Mouse (Mus musculus): ENCODE measurements at regions not wholly inside any gene's neighbourhood (a gene's known extent, or its start where the extent isn't known, plus 50 kb on each side); places are given as distances from the start of the nearest gene placed in this dataset.

DNA sequence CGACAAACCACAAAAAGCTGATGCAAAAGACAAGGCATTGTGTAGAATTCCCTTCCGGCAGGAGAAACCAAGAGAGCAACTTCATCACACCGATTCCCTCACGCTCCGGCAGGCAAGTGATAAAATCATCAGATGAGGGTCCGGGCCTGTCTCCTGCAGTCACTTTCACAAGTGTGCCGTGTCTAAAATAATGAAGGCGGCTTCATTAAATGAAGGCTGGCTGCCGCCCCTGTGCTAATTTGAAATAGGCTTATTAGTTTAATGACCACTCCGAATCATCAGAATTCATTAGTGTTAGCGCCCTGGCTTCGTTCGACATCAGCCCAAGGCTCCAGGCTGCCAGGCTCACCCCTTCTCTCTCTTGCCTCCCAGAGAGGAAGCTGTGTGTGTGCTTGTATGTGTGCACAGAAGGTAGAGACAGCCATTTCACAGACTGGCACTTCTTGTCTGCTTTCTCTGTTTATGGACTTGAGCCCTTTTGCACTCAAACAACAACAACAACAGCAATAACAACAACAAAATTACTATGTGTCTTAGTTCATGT lies 508.3 kb upstream of the Tbx3 start:
- no peak overlapping the region for H3K4me3 ChIP-seq (ENCODE audit: control insufficient read depth in 1 of 2, insufficient read depth in 1 of 2, low read depth in 2 of 2, low read length in 2 of 2)
- H3K27me3 ChIP-seq (ENCODE audit: control insufficient read depth in 1 of 2, insufficient read depth in 2 of 2, low read length in 2 of 2): no peaks in the 10 kb centered on the region; a peak in 1 of 4 replicates
- no peaks in the 10 kb centered on the region for H3K9me3 ChIP-seq (replicated peaks; ENCODE audit: insufficient read depth, low read length)
- TF ChIP-seq ZC3H11A (IDR thresholded peaks at IDR 0.05; ENCODE audit: low read depth, low read length): no peak
- TF ChIP-seq RCOR1 (IDR thresholded peaks at IDR 0.05; ENCODE audit: low read depth, low read length): no peak
- TF ChIP-seq NELFE (IDR thresholded peaks at IDR 0.05; ENCODE audit: low read depth, low read length): no peak
- TF ChIP-seq ZKSCAN1 (IDR thresholded peaks at IDR 0.05; ENCODE audit: low read depth, low read length): no peak
- no peak for TF ChIP-seq UBTF (IDR thresholded peaks at IDR 0.05; ENCODE audit: borderline replicate concordance, insufficient read depth, low read depth, low read length)
- TF ChIP-seq SMC3 (IDR thresholded peaks at IDR 0.05; ENCODE audit: low read depth, low read length): no peak
- TF ChIP-seq GABPA (IDR thresholded peaks at IDR 0.05; ENCODE audit: low read depth, low read length): no peak
- TF ChIP-seq SIN3A (IDR thresholded peaks at IDR 0.05; ENCODE audit: low read length): no peak
- no peak for TF ChIP-seq RAD21 (IDR thresholded peaks at IDR 0.05; ENCODE audit: low read depth, low read length)
- no peaks in the 10 kb centered on the region for H3K4me1 ChIP-seq (ENCODE audit: control insufficient read depth in 1 of 2, insufficient read depth in 2 of 2, low read length in 2 of 2)
- DNase-seq (ENCODE audit: low read depth, low spot score): no peak
- no peak overlapping the region for H3K9ac ChIP-seq (ENCODE audit: control insufficient read depth, low read depth, low read length, poor library complexity, severe bottlenecking)
- H3K36me3 ChIP-seq (ENCODE audit: control insufficient read depth in 1 of 2, insufficient read depth in 2 of 2, low read length in 2 of 2): no peaks in the 10 kb centered on the region
- no peaks in the 10 kb centered on the region for H3K79me2 ChIP-seq (ENCODE audit: control insufficient read depth, insufficient read depth, low read length, poor library complexity)
- H3K27ac ChIP-seq (ENCODE audit: control insufficient read depth, low read depth, low read length): no peak overlapping the region

DNA sequence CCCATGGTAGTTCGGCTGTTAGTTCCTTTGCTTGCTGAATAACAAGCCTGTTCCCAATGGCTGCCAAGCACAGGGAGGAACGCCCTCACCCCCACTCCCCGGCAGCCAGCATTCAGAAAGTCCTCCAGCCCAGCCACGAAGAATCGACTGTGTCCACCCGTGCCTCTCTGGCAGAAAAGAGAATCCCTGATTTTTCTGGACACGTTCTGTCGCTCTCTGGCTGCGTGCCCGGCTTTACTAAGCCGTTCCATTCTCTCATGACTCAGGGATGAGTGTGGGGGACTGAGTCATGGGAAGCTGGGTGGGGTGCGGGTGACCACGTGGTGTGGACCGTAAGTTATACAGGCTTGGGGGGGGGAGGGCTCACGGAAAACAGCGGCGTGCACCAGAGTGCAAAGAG lies 502.8 kb upstream of the Tbx3 start:
- TF ChIP-seq POLR2AphosphoS5 (IDR thresholded peaks at IDR 0.05; ENCODE audit: borderline replicate concordance, low read depth, low read length): no peak
- TF ChIP-seq RCOR1 (IDR thresholded peaks at IDR 0.05; ENCODE audit: low read depth, low read length): no peak
- TF ChIP-seq GATA1 (IDR thresholded peaks at IDR 0.05; ENCODE audit: low read depth, low read length): no peak
- TF ChIP-seq MYC (IDR thresholded peaks at IDR 0.05; ENCODE audit: low read depth, low read length): no peak
- no peak for TF ChIP-seq ZKSCAN1 (IDR thresholded peaks at IDR 0.05; ENCODE audit: low read depth, low read length)
- TF ChIP-seq TBP (IDR thresholded peaks at IDR 0.05; ENCODE audit: low read depth, low read length): no peak
- TF ChIP-seq CTCF (IDR thresholded peaks at IDR 0.05 in 2 of 3, conservative IDR thresholded peaks at IDR 0.05 in 1 of 3; ENCODE audit: control insufficient read depth in 1 of 3, insufficient read depth in 1 of 3, low read depth in 2 of 3, low read length in 3 of 3, poor library complexity in 1 of 3, severe bottlenecking in 1 of 3): no peak
- no peak for TF ChIP-seq RAD21 (IDR thresholded peaks at IDR 0.05; ENCODE audit: low read depth, low read length)
- TF ChIP-seq SIN3A (IDR thresholded peaks at IDR 0.05; ENCODE audit: low read length): no peak
- TF ChIP-seq KAT2A (conservative IDR thresholded peaks at IDR 0.05; ENCODE audit: low read depth, low read length): no peak
- TF ChIP-seq BHLHE40 (IDR thresholded peaks at IDR 0.05; ENCODE audit: borderline replicate concordance, low read depth, low read length): no peak
- TF ChIP-seq ELF1 (IDR thresholded peaks at IDR 0.05; ENCODE audit: low read depth, low read length): no peak
- TF ChIP-seq MYB (IDR thresholded peaks at IDR 0.05; ENCODE audit: low read depth, low read length): no peak
- TF ChIP-seq POLR2AphosphoS2 (IDR thresholded peaks at IDR 0.05; ENCODE audit: low read length): no peak
- TF ChIP-seq POLR2A (IDR thresholded peaks at IDR 0.05; ENCODE audit: control insufficient read depth in 1 of 2, insufficient read depth in 1 of 2, low read depth in 1 of 2, low read length in 2 of 2, poor library complexity in 1 of 2): no peak
- Histone ChIP-seq H3K4me3 (ENCODE audit: control insufficient read depth in 1 of 2, insufficient read depth in 1 of 2, low read depth in 2 of 2, low read length in 2 of 2) (no peak overlapping the region), H3K9me3 (replicated peaks; ENCODE audit: insufficient read depth, low read length) (no peaks in the 10 kb centered on the region), H3K79me2 (ENCODE audit: control insufficient read depth, insufficient read depth, low read length, poor library complexity) (no peaks in the 10 kb centered on the region), H3K4me1 (ENCODE audit: control insufficient read depth in 1 of 2, insufficient read depth in 2 of 2, low read length in 2 of 2) (no peaks in the 10 kb centered on the region), H3K27ac (ENCODE audit: control insufficient read depth, low read depth, low read length) (no peak overlapping the region), H3K36me3 (ENCODE audit: control insufficient read depth in 1 of 2, insufficient read depth in 2 of 2, low read length in 2 of 2) (no peaks in the 10 kb centered on the region), H3K9ac (ENCODE audit: control insufficient read depth, low read depth, low read length, poor library complexity, severe bottlenecking) (no peak overlapping the region), H3K27me3 (ENCODE audit: control insufficient read depth in 1 of 2, insufficient read depth in 2 of 2, low read length in 2 of 2) (no peaks in the 10 kb centered on the region; a peak in 1 of 4 replicates)
- no peak for DNase-seq (ENCODE audit: low read depth, low spot score)
